Mouse (Mus musculus) hindbrain, embryonic 15.5 days (tissue): ENCODE results near the gene Ciita. TPM values are rescaled to one million over a fixed set of nuclear protein-coding genes. Genes with fewer than 3 reads are reported as not detected.

Experiments
- ATAC-seq: fragments of 200-750 bp; cut with Nextera tagmentation; 2 replicates; pipeline ENCODE4 v1.8.0; 2017; ENCODE audit warnings: low read depth, moderate number of reproducible peaks, moderate TSS enrichment; ENCODE audit not compliant: low FRiP score
- H3K27ac ChIP-seq: fragments of 300-500 bp; sonication (generic); replicated peaks from 2 replicates; pipeline ENCODE4 v1.5.1; 2015; ENCODE audit warnings: mild to moderate bottlenecking, inconsistent platforms
- H3K27me3 ChIP-seq: fragments of 300-500 bp; sonication (generic); 2 replicates; pipeline ENCODE4 v1.6.1; 2015; ENCODE audit warnings: control low read depth, inconsistent platforms
- H3K36me3 ChIP-seq: fragments of 300-500 bp; sonication (generic); 2 replicates; pipeline ENCODE4 v1.6.1; 2015; ENCODE audit warnings: control low read depth, inconsistent platforms
- H3K4me1 ChIP-seq: fragments of 300-500 bp; sonication (generic); replicated peaks from 2 replicates; pipeline ENCODE4 v1.6.1; 2015; ENCODE audit warnings: control low read depth, inconsistent platforms
- H3K4me2 ChIP-seq: fragments of 300-500 bp; sonication (generic); 2 replicates; pipeline ENCODE4 v1.6.1; 2015; ENCODE audit warnings: moderate library complexity, mild to moderate bottlenecking, inconsistent platforms
- H3K4me3 ChIP-seq: fragments of 300-500 bp; sonication (generic); 2 replicates; pipeline ENCODE4 v1.5.1; 2015; ENCODE audit warnings: mild to moderate bottlenecking, inconsistent platforms
- H3K9ac ChIP-seq: fragments of 300-500 bp; sonication (generic); 2 replicates; pipeline ENCODE4 v1.6.1; 2015; ENCODE audit warnings: inconsistent platforms
- H3K9me3 ChIP-seq: fragments of 300-500 bp; sonication (generic); 2 replicates; pipeline ENCODE4 v1.6.1; 2016; ENCODE audit warnings: control low read depth, inconsistent platforms
- WGBS: fragments of 180-500 bp; shearing (Covaris S2); methylation state at CpG from one replicate; pipeline ENCODE4 v1.1.7; 2015; 5-methylcytosine and 5-hydroxymethylcytosine counted together
- polyA plus RNA-seq: library from polyadenylated mRNA; unstranded; fragments of >200 nt; fragmentation: Nextera tagmentation; extraction: Ambion mirVana; gene quantifications from 2 replicates; pipeline ENCODE4 v1.2.1, GENCODE M21; 2015

Ciita gene
- polyA plus RNA-seq, 1 experiment from 2014 or later = 0.52 TPM

DNA sequence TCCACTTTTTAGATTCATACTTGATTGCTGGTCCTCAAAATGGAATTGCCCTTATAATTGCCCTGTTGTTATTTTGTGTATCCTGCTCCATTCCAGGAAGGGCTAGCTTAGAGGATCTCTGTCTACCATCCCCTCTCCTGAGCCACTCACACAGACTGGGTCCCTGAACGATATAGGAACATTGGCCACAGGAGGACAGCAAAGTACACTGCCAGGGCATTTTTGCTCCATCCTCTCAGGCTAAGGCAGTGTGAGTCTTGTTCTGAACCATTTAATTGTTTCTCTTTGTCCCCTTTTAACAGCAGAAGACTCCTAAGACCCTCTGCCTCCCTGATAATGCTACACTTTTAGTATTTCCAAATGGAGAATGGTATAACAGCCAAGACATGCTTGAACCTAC, 90.8 kb downstream of the Ciita start:
- ATAC-seq = no peak
- Histone ChIP-seq H3K9me3 (no peaks in the 10 kb centered on the region), H3K27me3 (no peaks in the 10 kb centered on the region), H3K4me2 (no peak overlapping the region), H3K4me3 (no peak overlapping the region), H3K4me1 (no peaks in the 10 kb centered on the region), H3K36me3 (peaks cover 58% of the 10 kb centered on the region), H3K27ac (no peak overlapping the region), H3K9ac (no peak overlapping the region)
- WGBS = 86% methylated on average over 1 of the region's 1 CpGs

DNA sequence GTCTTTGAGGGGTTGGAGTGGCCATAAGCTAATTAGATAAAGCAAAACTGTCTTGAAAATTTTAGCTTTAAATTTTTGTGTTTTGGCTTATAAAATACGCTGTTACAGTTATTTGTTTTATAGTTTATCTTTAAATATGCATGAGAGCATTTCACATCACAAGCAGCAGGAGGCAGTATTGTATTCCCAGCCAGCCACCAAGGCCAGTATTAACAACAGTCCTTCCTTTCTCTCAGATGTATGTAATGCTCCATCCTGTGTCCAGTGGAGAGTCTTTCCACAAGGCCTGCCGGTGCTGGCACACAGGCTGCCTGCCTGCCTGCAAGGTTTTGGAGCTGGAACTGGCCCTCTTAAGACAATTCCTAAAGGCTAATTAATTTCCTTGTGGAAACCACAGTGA, 92.0 kb downstream of the Ciita start:
- Histone ChIP-seq H3K4me3 (no peak overlapping the region), H3K27ac (no peak overlapping the region), H3K9me3 (no peaks in the 10 kb centered on the region), H3K4me2 (no peak overlapping the region), H3K9ac (no peak overlapping the region), H3K36me3 (peaks cover 69% of the 10 kb centered on the region), H3K27me3 (no peaks in the 10 kb centered on the region), H3K4me1 (no peaks in the 10 kb centered on the region)
- 60% methylated on average over 2 of the region's 2 CpGs for WGBS
- ATAC-seq = no peak

DNA sequence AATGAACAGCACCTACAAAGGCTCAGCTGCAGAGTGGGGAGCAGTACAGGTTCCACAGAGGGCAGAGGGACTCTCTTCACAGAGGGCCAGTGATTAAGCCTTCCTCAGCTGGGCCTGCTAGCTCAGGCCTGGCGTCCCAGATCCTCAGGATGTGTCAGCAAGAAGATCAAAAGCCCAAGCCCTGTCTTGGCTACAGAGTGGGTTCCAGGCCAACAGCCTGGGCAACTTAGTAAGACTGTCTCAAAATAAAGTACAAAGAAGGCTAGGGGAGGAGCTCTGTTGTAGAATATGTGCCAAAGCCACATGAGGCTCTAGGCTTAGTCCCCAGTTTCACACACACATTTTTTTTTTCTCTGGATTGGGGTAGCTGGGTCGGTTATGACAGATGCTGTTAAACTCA, 95.1 kb downstream of the Ciita start:
- peaks cover 69% of the 10 kb centered on the region for H3K36me3 ChIP-seq
- 81% methylated on average over 2 of the region's 2 CpGs for WGBS
- no peaks in the 10 kb centered on the region for H3K27me3 ChIP-seq
- H3K4me3 ChIP-seq = no peak overlapping the region
- H3K9ac ChIP-seq = no peak overlapping the region
- no peaks in the 10 kb centered on the region for H3K9me3 ChIP-seq
- H3K27ac ChIP-seq = no peak overlapping the region
- H3K4me1 ChIP-seq = no peaks in the 10 kb centered on the region
- H3K4me2 ChIP-seq = no peak overlapping the region
- ATAC-seq = no peak

DNA sequence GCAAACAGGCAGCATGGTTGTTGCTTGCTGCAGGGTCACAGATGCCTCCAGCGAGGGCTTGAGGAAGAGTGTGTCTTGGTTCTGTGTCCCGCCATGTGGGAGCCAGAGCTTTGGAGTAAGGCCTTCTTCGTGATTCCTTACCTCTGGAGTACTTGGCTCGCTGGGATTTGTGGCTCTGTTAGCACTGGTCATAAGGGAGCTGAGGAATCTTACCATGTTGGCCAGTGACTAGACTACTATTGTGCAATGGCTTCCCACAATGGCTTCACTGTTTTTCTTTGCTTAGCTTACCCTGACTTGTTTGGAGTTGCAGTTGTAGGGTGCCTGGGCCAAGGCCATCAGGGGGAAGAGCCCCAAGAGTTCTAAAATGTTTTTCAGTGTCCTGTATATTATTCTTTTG, 96.1 kb downstream of the Ciita start:
- no peaks in the 10 kb centered on the region for H3K27me3 ChIP-seq
- H3K9ac ChIP-seq = no peak overlapping the region

DNA sequence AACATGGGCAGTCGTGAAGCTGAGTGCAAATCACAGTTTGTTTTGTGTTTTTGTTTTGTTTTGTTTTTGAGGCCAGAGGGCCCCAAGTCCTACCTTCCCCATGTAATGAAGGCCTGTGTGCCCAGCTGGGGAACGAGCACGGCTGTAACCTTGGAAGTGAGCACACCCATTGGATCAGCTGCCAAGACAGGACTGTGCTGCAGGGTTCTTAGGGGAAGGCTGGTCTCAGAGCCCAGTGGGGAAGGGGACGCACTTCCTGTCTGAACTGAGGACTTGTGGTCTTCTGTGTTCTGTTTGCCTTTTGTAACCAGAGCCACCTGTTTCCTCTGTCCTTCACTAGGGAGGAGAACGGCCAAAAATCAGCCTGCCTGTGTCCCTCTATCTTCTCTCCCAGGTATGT, 97.7 kb downstream of the Ciita start:
- H3K36me3 ChIP-seq = peaks cover 76% of the 10 kb centered on the region
- no peaks in the 10 kb centered on the region for H3K4me1 ChIP-seq
- no peak overlapping the region for H3K27ac ChIP-seq
- WGBS = 80% methylated on average over 5 of the region's 5 CpGs
- no peaks in the 10 kb centered on the region for H3K27me3 ChIP-seq
- no peak overlapping the region for H3K4me2 ChIP-seq
- no peak overlapping the region for H3K4me3 ChIP-seq
- no peaks in the 10 kb centered on the region for H3K9me3 ChIP-seq
- no peak overlapping the region for H3K9ac ChIP-seq
- ATAC-seq = no peak

More for the DNA sequence above, 96.1 kb downstream of the Ciita start:
- peaks cover 71% of the 10 kb centered on the region for H3K36me3 ChIP-seq
- H3K27ac ChIP-seq = no peak overlapping the region
- H3K4me3 ChIP-seq = no peak overlapping the region
- WGBS = 91% methylated on average over 4 of the region's 4 CpGs
- ATAC-seq = no peak
- no peaks in the 10 kb centered on the region for H3K9me3 ChIP-seq
- no peaks in the 10 kb centered on the region for H3K4me1 ChIP-seq
- H3K4me2 ChIP-seq = no peak overlapping the region

Other genes with a start within 250 kb of the Ciita start
- gene Emp2, start 166.1 kb upstream of the Ciita start, polyA plus RNA-seq = 18.3 and 18.8 TPM in 2 replicates
- gene Tekt5, start 84.6 kb upstream of the Ciita start, polyA plus RNA-seq = 17.9 and 18.2 TPM in 2 replicates
- gene Nubp1, start 68.1 kb upstream of the Ciita start, polyA plus RNA-seq = 45.5 and 48.2 TPM in 2 replicates
- 46.6 and 49.7 TPM in 2 replicates for gene Tvp23a, start 32.7 kb upstream of the Ciita start, polyA plus RNA-seq
- gene Dexi, start 63.0 kb downstream of the Ciita start, polyA plus RNA-seq = 18.1 and 19.3 TPM in 2 replicates
- gene Clec16a, start 65.3 kb downstream of the Ciita start, polyA plus RNA-seq = 66.2 and 70.2 TPM in 2 replicates